Mouse (Mus musculus) C2C12 (cell line): ENCODE data around the gene Enoph1.

ENCODE experiments used
- CTCF ChIP-seq: IDR thresholded peaks from one replicate; pipeline ENCODE4 v1.5.1; 2011; ENCODE audit not compliant: control insufficient read depth, insufficient read depth, insufficient read length
- MAX ChIP-seq: IDR thresholded peaks from one replicate; pipeline ENCODE4 v1.6.1; 2011; ENCODE audit warnings: mild to moderate bottlenecking, control low read depth
- USF1 ChIP-seq: IDR thresholded peaks from one replicate; pipeline ENCODE4 v1.6.1; 2011; ENCODE audit warnings: low read depth, mild to moderate bottlenecking, control low read depth, moderate library complexity

GRCm38 (mm10) chr5:100008485-100008884 is 31.3 kb upstream of the Enoph1 start:
- no peak for TF ChIP-seq CTCF
- TF ChIP-seq MAX: no peak
- no peak for TF ChIP-seq USF1
